Mouse (Mus musculus) kidney, postnatal 25 days (tissue): ENCODE data around the gene Aspn.
"Not testable (repeated sequence)": the region's sequence is repeated elsewhere in the genome, so short reads cannot be mapped to it uniquely, and the experiment has no call there.

ENCODE experiments used
- DNase-seq, 2 experiments: peaks; one replicate each; pipeline ENCODE4 v3.0.0; 2021; ENCODE audit warnings: mixed read lengths in 2 of 2

The Aspn gene

DNA sequence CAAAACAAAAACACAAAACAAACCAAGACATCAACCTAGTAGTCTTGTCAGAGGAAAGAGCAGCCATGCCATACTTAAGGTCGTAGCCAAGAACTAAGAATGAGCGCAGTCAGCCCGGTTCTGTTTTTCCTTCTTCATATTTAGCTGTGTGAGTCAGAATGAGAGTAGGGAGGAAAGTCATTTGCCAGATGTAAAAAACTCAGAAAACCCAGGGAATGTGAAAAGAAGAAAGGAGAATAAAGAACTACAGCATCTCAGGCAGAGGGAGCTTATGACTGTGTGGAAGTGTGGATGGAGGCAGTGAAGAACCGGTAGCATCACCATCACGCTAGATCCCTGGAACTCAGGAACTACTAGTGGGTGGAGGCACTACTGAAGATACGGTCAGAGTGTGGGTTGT is 41.8 kb downstream of the Aspn start:
- no peak for DNase-seq

DNA sequence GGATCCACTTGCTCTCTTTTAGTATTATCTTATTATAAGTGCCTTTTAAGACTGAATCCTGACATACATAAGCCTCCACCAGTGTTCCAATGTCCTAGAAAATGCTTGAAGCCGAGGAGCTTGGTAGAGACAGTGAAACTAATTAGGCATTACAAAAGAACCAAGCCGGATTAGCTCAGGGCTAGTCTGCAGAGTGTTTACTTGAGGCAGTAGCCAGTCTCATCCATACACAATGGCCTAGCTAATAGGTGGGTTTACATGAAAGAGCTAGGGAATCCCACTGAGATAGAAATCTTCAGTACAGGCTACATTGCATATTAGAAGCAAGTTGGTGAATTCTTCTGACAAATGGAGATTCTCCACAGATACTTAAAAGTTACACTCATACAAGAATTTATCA is 58.3 kb downstream of the Aspn start:
- DNase-seq = not testable (repeated sequence)

DNA sequence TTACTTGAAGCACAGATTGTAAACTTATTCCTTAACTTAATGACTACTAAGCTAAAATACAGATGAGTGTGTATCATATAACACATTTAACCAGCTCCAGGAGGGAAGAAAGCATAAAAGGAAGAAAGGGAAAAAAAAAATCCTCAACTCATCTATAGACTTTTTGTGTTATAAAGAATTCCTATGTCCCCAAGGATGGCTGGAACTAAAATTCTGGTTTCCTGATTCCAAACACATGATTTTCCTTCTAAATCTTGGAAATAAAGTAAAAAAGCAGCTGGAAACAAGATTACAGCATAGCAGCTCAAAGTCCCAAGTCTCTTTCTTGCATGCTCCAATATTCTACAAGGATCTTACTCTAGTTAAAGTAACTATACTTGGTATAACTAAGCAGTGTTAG is 59.4 kb downstream of the Aspn start:
- DNase-seq = no peak

DNA sequence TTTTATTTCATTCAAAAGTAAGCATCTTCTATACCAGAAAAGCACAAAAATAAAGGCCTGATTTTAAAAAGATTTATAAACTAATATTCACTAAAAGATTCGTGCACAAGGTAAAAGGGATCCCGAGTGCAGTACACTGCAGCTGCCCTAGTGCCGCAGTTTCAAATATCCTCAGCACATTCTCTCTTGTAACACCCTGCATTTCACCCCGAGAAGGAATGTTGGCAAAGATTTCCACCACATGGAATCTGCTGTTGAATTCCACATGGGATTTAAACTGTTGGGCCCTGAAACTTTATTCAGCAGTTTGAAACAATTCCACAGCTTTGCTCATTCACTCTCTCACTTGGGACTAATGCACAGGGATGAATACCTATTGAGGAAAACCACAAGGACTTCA is 63.5 kb downstream of the Aspn start, which contains the start of gene Ogn:
Gene Ogn (plus strand): TSS at position 333 of the 400 bp plus-strand sequence.
- DNase-seq = peak; percentile 40 to 43

DNA sequence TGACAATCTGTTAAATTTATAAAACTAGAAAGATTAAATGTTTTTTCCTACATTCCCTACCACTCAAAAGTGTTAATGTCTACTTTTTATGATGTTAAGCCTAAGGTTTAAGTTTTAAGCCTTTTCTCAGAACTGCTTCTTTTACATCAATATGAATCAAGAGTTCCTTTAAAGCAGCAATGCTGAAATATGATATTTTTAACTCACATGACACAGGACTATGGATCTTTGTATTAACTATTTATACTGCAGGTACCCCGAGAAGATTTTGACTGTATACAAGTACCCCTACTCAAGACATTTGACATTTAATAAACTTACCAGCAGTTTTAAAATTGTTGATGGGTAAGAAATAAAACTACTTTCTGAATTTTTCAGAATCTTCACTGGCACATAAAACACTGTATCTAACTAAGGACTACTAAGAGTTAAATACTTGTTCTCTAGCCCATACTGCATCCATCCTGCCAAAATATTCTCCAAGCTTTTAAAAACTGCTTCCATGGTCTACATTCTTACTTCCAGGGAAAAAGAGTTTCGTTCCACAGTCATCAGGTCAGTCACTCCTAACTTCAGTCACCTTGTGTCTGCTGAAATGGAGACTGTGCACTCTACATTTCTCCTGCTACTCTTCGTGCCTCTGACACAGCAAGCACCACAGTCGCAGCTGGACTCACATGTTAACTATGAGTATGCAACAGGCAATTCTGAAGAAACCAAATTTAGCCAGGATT is 64.5 kb downstream of the Aspn start:
- no peak for DNase-seq

DNA sequence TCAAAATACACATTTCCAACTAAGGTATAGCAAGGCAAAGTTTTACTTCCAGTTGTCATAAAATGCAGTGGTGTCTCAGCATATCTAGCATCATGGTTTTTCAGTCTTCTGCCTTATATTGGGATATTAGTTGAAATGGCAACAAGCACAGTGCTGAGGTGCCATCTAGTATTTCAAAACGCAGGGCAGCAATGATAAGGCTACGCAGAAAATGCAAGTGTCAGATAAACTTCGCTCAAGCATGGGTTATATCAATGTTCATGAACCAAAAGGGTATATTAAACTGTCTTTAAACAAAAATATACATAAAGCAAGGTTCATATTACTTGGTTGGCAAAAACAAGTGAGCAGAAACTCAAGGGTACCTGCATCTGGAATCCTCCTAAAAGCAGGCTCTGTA is 72.8 kb downstream of the Aspn start:
- DNase-seq = no peak
